8 mouse cellular contexts compared by ENCODE assay signal in genomic region chr8:120598579-120598978, GRCm38 (mm10). TPM values are rescaled to one million over a fixed set of nuclear protein-coding genes. Genes with fewer than 3 reads are reported as not detected.
DNase-seq lines count a peak whose midpoint lies in the region; ATAC-seq lines count a peak whose summit lies in the region.

No protein-coding gene starts in this region.

- peak overlapping the region; percentile 20; the same call in 1 of the 2 replicates for H3K9ac ChIP-seq in kidney, embryonic 14.5 days (ENCODE audit: low read depth, low read length)
- no peak overlapping the region for H3K9ac ChIP-seq in neural tube, embryonic 11.5 days (ENCODE audit: low read length)

- H3K27ac ChIP-seq in kidney, embryonic 14.5 days (ENCODE audit: low read depth, low read length): no peak overlapping the region
- no peak overlapping the region for H3K27ac ChIP-seq in neural tube, embryonic 11.5 days (ENCODE audit: low read depth, low read length)

- ATAC-seq in kidney, embryonic 14.5 days (ENCODE audit: low FRiP score, low TSS enrichment): peak; percentile 21; the same call in 1 of the 2 replicates
- ATAC-seq in neural tube, embryonic 11.5 days (ENCODE audit: insufficient read depth, low FRiP score, low TSS enrichment): no peak
- no peak for ATAC-seq in CD4-positive, CD25-positive, alpha-beta regulatory T cell, adult 4 months
- no peak for ATAC-seq in erythroblast, adult 5-6 weeks (replicated peaks; ENCODE audit: low FRiP score, poor library complexity, severe bottlenecking)

- H3K4me2 ChIP-seq in kidney, embryonic 14.5 days (replicated peaks; ENCODE audit: low read depth, low read length): peak overlapping the region; percentile 36
- H3K4me2 ChIP-seq in neural tube, embryonic 11.5 days (ENCODE audit: low read depth): 0 out of 2 replicates have a peak overlapping the region, but pooled peaks have one; percentile 15

- DNase-seq in kidney, adult 18-20 months: no peak
- DNase-seq in cerebellum, adult 18-20 months: peak; percentile 62 to 65
- DNase-seq in frontal cortex, postnatal 36 days (ENCODE audit: low spot score in 2 of 2): peak; percentile 77 to 91
- peak; percentile 90 to 92 for DNase-seq in layer of hippocampus, adult 8-10 months (ENCODE audit: low spot score in 2 of 2)
- DNase-seq in neural tube, embryonic 11.5 days (ENCODE audit: low spot score): peak; percentile 61

- no peaks in the 10 kb centered on the region; the same call in 1 of the 2 replicates for H3K27me3 ChIP-seq in kidney, embryonic 14.5 days (ENCODE audit: control insufficient read depth, insufficient read depth, low read length)
- no peaks in the 10 kb centered on the region for H3K27me3 ChIP-seq in neural tube, embryonic 11.5 days (ENCODE audit: control insufficient read depth, insufficient read depth, low read length)

- WGBS in kidney, embryonic 14.5 days: 24% methylated on average over 24 of the region's 24 CpGs
- WGBS in neural tube, embryonic 11.5 days: 16% methylated on average over 24 of the region's 24 CpGs

- H3K4me1 ChIP-seq in kidney, embryonic 14.5 days (ENCODE audit: control insufficient read depth, insufficient read depth, low read length): peaks cover 6% of the 10 kb centered on the region
- 0 out of 2 replicates have a peak, but pooled peaks cover 3% of the 10 kb centered on the region for H3K4me1 ChIP-seq in neural tube, embryonic 11.5 days (ENCODE audit: control insufficient read depth, insufficient read depth, low read length)

- peak overlapping the region; percentile 18; the same call in 1 of the 2 replicates for H3K4me3 ChIP-seq in kidney, embryonic 14.5 days (ENCODE audit: low read length)
- no peak overlapping the region for H3K4me3 ChIP-seq in neural tube, embryonic 11.5 days (ENCODE audit: low read depth, low read length)

- 0 out of 2 replicates have a peak, but pooled peaks cover 2% of the 10 kb centered on the region for H3K9me3 ChIP-seq in kidney, embryonic 14.5 days (ENCODE audit: control insufficient read depth, low read length)
- no peaks in the 10 kb centered on the region for H3K9me3 ChIP-seq in neural tube, embryonic 11.5 days (ENCODE audit: control insufficient read depth, low read length)

- no peaks in the 10 kb centered on the region for H3K36me3 ChIP-seq in kidney, embryonic 14.5 days (ENCODE audit: control insufficient read depth, insufficient read depth, low read length)
- no peaks in the 10 kb centered on the region for H3K36me3 ChIP-seq in neural tube, embryonic 11.5 days (ENCODE audit: control insufficient read depth, insufficient read depth, low read length)

RNA-seq across cellular contexts. Expression of gene Gins2, which starts 9.5 kb away (rescaled TPM):
- 118 and 145 TPM in 2 replicates for polyA plus RNA-seq in kidney, embryonic 14.5 days (2014; fragmentation: Nextera tagmentation; extraction: Ambion mirVana)
- 1 to 10 TPM; 2.4 to 4.8 (median 2.8) TPM for total RNA-seq in layer of hippocampus, adult 8-10 months (2022)
- polyA plus RNA-seq in neural tube, embryonic 11.5 days (2014; fragmentation: Nextera tagmentation; extraction: Ambion mirVana): 101 and 109 TPM in 2 replicates
- 10 to 100 TPM; 14.6 to 20.6 TPM for polyA plus RNA-seq in CD4-positive, CD25-positive, alpha-beta regulatory T cell, adult 4 months (2017; shearing (Covaris generic))
- total RNA-seq in erythroblast, adult 5-6 weeks (2015; ENCODE audit: low replicate concordance): 13.3 and 32.0 TPM in 2 replicates
- total RNA-seq in erythroblast, adult 5-6 weeks (2017; ENCODE audit: low replicate concordance): 4.3 and 14.3 TPM in 2 replicates

RNA-seq across cellular contexts. Expression of gene 1190005I06Rik, which starts 48.9 kb away (rescaled TPM):
- 2.0 and 2.6 TPM in 2 replicates for polyA plus RNA-seq in kidney, embryonic 14.5 days (2014; fragmentation: Nextera tagmentation; extraction: Ambion mirVana)
- total RNA-seq in layer of hippocampus, adult 8-10 months (2022): 10 to 100 TPM in 3 of 4 experiments, 1 to 10 TPM in 1; 8.4 to 16.2 (median 14.1) TPM
- 2.5 and 2.6 TPM in 2 replicates for polyA plus RNA-seq in neural tube, embryonic 11.5 days (2014; fragmentation: Nextera tagmentation; extraction: Ambion mirVana)
- under 1 TPM in 1 of 2 experiments, not detected in 1; 0.39 TPM for polyA plus RNA-seq in CD4-positive, CD25-positive, alpha-beta regulatory T cell, adult 4 months (2017; shearing (Covaris generic))
- 2.3 TPM in 1 of 2 replicates, not detected in the other for total RNA-seq in erythroblast, adult 5-6 weeks (2015; ENCODE audit: low replicate concordance)
- 5.0 TPM in 1 of 2 replicates, not detected in the other for total RNA-seq in erythroblast, adult 5-6 weeks (2017; ENCODE audit: low replicate concordance)
